Mouse (Mus musculus) thymus, postnatal 10 days (tissue): Measurements from ENCODE around the gene A930018P22Rik.
A peak's percentile ranks its signal among the peaks of the same experiment; 100 is the strongest.

Experiments
- DNase-seq, 2 experiments: peaks; one replicate each; pipeline ENCODE4 v3.0.0; 2021; ENCODE audit warnings: low spot score in 2 of 2

Gene A930018P22Rik

GRCm38 (mm10) chr2:104157831-104158230 is 35.3 kb downstream of the A930018P22Rik start:
- no peak for DNase-seq

GRCm38 (mm10) chr2:104163418-104163817 is 40.8 kb downstream of the A930018P22Rik start:
- no peak for DNase-seq

GRCm38 (mm10) chr2:104163978-104164487 is 41.5 kb downstream of the A930018P22Rik start:
- DNase-seq, result no peak

GRCm38 (mm10) chr2:104165631-104166030 is 43.1 kb downstream of the A930018P22Rik start:
- DNase-seq, result no peak

- no peak for DNase-seq
Observed at GRCm38 (mm10) chr2:104167765-104168164, 45.2 kb downstream of the A930018P22Rik start.

GRCm38 (mm10) chr2:104168186-104168896 is 45.8 kb downstream of the A930018P22Rik start:
- DNase-seq, result no peak

GRCm38 (mm10) chr2:104172695-104173348 is 50.3 kb downstream of the A930018P22Rik start:
- DNase-seq, result peak in 1 of 2 experiments; percentile 12

- no peak for DNase-seq
Observed at GRCm38 (mm10) chr2:104173431-104173830, 50.9 kb downstream of the A930018P22Rik start.
